Mouse (Mus musculus): Measurements from ENCODE around the gene Ttll12.

DNA sequence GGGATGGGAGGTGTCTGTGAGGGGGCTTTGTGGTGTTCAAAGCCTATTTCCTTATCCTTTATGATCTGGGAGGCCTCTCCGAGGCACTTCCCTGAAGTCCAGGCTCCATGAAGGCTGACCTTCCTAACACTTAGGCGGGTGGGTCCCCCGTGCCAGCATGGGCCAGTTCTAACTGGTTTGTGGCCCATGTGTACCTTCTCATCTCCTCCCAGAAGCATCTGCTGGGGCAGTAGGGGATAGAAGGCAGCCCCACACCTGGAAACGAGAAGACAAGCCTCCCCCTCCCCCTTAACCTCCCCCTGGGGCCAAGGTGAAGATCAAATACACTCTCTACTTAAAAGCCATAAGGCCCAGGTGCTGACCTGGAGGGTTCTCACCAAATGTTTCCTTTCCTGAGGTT lies 45.3 kb upstream of the Ttll12 start:
- TF ChIP-seq CTCF (IDR thresholded peaks at IDR 0.05; ENCODE audit: low read depth): no peak
- no peak for TF ChIP-seq EP300 (IDR thresholded peaks at IDR 0.05; ENCODE audit: low read depth)

All from liver, embryonic 14.5 days (tissue).